Mouse (Mus musculus) heart, postnatal 36 days (tissue): ENCODE results near the gene Gsg1l2. TPM values are rescaled to one million over a fixed set of nuclear protein-coding genes. Genes with fewer than 3 reads are reported as not detected.

Experiments
- DNase-seq, 2 experiments: peaks; one replicate each; pipeline ENCODE4 v3.0.0; 2021 to 2022
- intact Hi-C: fragments of 180-260 bp; cut with DNase I; formaldehyde crosslinking; loops from one replicate; pipeline ENCODE4 v1.15.1; 2025
- total RNA-seq, 2 experiments: library from RNA; stranded (reverse); gene quantifications; 2 replicates each; pipeline ENCODE4 v1.2.3; 2021

The Gsg1l2 gene
- total RNA-seq, 2 experiments from 2014 or later, result not detected

GRCm38 (mm10) chr11:67811535-67811934, 37.1 kb downstream of the Gsg1l2 start:
- DNase-seq, result no peak
- intact Hi-C loops, result loop anchor here (5.0 kb wide), 1 partner anchor 154 kb away; no protein-coding TSS in a partner anchor

GRCm38 (mm10) chr11:67819604-67820003, 45.2 kb downstream of the Gsg1l2 start:
- intact Hi-C loops, result loop anchor here (1.0 to 5.0 kb wide), 4 partner anchors 33 to 588 kb away; no protein-coding TSS in a partner anchor
- no peak for DNase-seq

DNA sequence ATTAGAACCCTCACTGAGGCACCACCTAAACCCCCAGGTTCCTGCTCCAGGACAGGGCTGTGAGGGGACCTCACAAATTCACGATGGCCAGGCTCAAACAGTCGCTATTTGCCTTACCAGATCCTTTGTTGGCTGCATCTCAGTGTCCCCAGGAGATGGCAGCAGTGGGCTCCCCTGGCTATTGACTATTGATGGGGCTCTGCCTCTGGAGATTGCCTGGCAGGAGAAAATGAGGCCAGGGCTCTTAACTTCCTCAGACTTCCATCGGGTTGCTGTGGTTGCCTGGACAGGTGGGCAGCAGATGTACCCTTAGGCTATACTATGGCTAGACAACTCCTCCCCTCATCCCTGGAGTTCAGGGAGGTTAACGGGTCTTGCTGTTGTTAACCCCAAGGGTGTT, 45.8 kb downstream of the Gsg1l2 start:
- intact Hi-C loops, result loop anchor here (1.0 to 5.0 kb wide), 4 partner anchors 33 to 587 kb away; no protein-coding TSS in a partner anchor
- DNase-seq, result no peak

DNA sequence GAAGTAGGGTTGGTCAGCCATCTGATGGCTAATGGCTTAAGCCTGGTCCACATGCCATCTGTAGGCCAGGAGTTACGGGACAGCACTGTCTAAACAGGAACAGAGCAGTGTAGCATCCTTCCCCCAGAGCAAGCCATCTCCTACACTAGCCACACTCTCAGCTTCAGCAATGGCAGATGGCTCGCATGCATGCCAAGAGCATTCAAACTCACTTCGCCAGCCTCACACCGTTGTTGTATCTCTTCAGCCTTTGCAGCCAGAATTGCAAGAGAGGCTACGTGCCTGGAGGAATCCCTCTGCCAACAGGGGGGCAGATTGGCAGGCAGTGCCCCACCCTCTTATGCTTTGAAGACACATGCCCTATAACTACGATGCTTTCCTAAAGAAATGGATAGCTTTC, 47.2 kb downstream of the Gsg1l2 start:
- intact Hi-C loops, result loop anchor here (2.0 to 5.0 kb wide), 3 partner anchors 31 to 586 kb away; no protein-coding TSS in a partner anchor
- DNase-seq, result no peak

GRCm38 (mm10) chr11:67828360-67829059, 54.1 kb downstream of the Gsg1l2 start:
- no peak for DNase-seq
- intact Hi-C loops, result no loop called here

DNA sequence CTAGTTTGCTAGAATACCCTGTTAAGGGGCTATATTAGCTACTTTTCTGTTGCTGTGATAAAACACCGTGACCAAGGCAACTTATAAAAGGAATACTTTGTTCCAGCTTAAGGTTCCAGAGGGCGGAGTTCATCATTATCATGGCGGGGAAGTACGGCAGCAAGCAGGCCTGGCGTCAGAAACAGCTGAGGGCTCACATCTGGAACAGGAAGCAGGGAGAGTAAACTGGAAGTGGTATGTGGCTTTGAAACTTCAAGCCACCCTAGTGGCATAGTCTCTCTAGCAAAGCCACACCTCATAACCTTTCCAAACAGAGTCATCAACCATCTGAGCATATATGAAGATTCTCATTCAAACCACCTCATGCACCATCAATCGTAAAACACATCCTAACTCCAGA, 55.1 kb downstream of the Gsg1l2 start:
- DNase-seq, result no peak
- intact Hi-C loops, result no loop called here

- no peak for DNase-seq
- intact Hi-C loops, result no loop called here
These were observed 57.4 kb downstream of the Gsg1l2 start for GRCm38 (mm10) chr11:67831820-67832219.

DNA sequence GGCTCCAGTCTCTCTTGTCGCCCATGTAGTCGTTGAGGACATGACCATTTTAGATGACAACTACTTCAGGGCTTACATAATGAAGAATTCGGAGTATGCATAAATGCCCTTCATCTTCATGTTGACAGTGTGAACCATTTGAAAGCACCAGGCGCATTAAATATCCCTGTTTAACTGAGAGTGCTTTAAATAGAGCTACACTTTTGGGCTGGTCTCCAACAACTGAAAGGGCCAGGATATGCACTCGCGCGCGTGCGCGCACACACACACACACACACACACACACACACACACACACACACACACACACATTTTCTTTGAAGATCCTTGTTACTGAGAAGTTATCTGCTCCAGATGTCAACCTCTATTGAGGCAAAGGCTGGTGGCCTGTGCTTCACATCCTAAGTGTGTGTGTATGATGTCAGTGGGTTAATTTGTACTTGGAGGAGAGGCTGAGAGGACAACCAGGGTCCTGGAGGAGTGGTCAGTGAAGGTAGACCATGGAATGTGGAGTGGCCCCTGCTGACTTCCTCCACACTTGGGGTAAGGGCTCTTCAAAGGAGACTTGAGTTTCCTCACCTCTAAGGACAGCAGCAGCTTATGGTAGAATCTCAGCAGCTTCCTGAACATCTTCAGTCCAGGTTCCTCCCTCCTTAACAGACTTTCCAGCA, 61.1 kb downstream of the Gsg1l2 start:
- intact Hi-C loops, result no loop called here
- no peak for DNase-seq

Other genes with a start within 250 kb of the Gsg1l2 start
- not detected for gene Rcvrn, start 79.3 kb upstream of the Gsg1l2 start, total RNA-seq
- gene Glp2r, start 3.5 kb upstream of the Gsg1l2 start, total RNA-seq, result not detected
- gene Dhrs7c, start 23.6 kb downstream of the Gsg1l2 start, total RNA-seq, result 100 to 1,000 TPM; 208 to 239 TPM
- 1 to 10 TPM; 3.0 to 3.1 TPM for gene Usp43, start 147.5 kb downstream of the Gsg1l2 start, total RNA-seq
- not detected for gene Cfap52, start 191.0 kb downstream of the Gsg1l2 start, total RNA-seq
- gene Stx8, start 191.6 kb downstream of the Gsg1l2 start, total RNA-seq, result 10 to 100 TPM; 24.1 to 25.1 TPM